Mouse (Mus musculus) retina, embryonic 14.5 days (tissue): ENCODE data around the gene Ttc27.
"Not testable (repeated sequence)": the region's sequence is repeated elsewhere in the genome, so short reads cannot be mapped to it uniquely, and the experiment has no call there.

Experiments used
- DNase-seq: peaks from one replicate; pipeline ENCODE4 v3.0.0-alpha.2; 2015; ENCODE audit warnings: low spot score

The Ttc27 gene

GRCm38 (mm10) chr17:74717618-74718151 is at the start of gene Ttc27:
Gene Ttc27, plus strand, starts transcription at chr17:74717732.
- DNase-seq = peak; percentile 99

GRCm38 (mm10) chr17:74668010-74668409 is 49.5 kb upstream of the Ttc27 start:
- DNase-seq = no peak

DNA sequence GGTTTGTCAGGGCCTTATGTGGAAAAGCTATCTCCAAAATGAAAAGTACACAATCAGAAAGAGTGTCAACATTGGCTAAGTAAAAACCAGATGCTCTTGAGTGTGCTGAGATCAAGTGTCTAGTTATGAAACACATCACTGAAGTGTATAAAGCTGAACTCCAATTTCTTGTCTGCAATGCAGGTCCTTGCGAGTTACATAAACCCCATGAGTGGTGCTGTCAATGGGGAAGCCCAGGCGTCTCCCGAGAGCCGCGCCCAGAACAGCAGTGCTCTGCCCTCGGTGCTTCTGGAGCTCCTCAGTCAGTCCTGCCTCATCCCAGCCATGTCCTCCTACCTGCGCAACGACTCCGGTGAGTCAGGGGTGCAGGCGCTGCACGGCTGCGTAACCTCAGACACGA is 47.5 kb upstream of the Ttc27 start:
- DNase-seq = no peak

DNA sequence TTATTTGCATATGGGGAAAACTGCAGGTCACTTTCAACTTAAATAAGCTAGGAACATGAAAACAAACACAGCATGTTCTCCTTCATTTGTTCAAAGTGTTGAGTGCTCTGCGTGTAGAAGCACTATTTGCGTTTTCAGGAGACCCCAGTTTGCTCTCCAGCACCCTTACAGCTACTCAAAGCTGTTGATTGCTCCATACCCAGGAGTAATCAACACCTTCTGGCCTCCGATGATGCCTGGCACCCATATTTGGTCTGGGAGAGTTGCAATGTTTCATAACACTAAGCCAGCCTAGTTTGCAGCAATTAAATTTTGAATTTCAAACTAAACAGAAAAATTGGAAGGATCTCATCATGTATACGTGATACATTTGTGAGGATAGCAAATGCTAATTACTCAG is 45.1 kb upstream of the Ttc27 start:
- DNase-seq = no peak

DNA sequence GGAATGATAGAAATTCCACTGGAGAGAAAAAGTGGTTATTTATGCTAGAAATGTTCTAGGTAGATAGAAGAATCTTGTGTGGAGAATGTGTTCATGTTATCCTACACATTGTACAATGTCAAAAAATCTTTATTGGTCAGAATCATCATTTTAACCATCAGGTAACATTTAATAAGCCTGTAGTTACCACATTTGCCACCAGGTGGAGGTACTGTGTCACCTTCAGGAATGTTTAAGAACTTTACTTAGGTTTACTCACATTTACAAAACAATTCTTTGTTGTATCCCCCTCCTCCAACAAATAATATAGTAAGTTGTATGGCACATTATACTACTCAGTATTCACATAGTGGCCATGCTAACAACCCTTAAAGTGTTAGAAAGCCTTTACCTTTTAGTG is 44.3 kb upstream of the Ttc27 start:
- peak; percentile 80 for DNase-seq

- DNase-seq = no peak
Observed at GRCm38 (mm10) chr17:74678061-74678460, 39.5 kb upstream of the Ttc27 start.

DNA sequence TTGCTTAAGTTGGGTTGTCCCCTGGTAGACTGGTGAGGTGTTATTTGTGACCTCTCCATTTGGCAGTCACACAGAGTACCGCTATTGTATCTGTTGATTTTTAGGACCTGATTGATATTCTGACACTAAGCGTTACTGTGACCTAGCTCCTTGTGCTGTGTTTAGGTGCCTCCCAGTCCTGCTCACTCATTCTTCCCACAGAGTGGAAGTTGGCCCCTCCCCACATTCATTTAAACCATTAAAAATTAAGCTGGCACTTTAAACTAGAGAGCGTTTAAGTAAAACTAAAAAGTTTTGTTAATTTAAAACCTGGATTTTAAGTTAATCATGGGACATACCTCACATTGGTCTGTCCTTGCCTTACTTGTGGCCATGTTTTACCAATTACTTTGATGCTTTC is 32.6 kb upstream of the Ttc27 start:
- no peak for DNase-seq

DNA sequence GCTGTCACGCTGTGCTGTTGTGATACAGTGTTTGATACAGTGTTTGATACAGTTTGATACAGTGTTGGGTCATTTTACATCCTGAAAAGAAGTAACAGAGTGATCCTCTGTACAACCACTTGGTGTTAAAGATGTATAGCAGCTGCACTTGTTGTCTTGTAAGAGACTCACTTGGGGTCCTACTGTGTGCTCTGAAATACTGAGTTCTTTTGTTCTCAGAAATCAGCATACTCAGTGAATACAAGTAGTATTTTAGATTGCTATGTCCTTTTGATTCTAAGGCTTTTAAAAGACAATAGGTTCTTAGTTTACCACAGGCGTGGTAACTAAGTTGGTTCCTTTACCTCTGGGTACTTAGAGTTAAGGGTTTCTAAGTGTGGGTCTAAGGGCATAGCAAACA is 29.0 kb upstream of the Ttc27 start:
- no peak for DNase-seq

- no peak for DNase-seq
Observed at GRCm38 (mm10) chr17:74689406-74689805, 28.1 kb upstream of the Ttc27 start.

DNA sequence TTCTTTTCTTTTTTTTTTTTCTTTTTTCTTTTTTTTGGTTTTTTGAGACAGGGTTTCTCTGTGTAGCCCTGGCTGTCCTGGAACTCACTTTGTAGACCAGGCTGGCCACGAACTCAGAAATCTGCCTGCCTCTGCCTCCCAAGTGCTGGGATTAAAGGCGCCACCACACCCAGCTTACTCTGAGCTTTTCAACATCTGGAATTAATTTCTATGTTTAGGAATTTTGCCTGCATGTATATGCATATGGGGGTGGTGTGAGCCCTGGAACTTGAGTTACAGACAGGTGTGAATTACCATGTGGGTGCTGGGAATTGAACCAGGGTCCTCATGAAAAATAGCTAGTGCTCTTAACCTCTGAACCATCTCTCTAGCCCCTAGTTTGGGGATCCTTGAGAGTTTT is 15.9 kb upstream of the Ttc27 start:
- not testable (repeated sequence) for DNase-seq

DNA sequence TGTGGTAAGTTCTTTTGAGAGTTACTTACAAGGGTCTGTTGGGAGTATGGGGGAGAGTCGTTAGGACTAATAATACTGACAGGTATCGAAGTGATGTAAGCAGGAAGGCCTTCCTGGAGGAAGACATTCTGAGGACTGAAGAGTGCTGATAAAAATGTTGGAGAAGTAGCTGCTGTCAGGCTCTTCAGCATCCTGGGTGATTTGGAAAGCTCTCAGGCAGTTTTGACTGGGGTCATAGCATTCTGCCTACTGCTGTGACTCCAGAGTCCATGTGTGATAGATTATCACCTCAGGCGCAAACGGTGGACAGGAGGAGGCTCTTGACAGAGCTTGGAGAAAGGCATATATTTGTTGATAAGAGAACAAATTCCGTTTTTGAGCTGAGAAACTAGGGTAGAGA is 12.1 kb upstream of the Ttc27 start:
- no peak for DNase-seq

GRCm38 (mm10) chr17:74706593-74706992 is 10.9 kb upstream of the Ttc27 start:
- DNase-seq = no peak

GRCm38 (mm10) chr17:74707637-74708152 is 9.8 kb upstream of the Ttc27 start:
- no peak for DNase-seq

GRCm38 (mm10) chr17:74710731-74711130 is 6.8 kb upstream of the Ttc27 start:
- no peak for DNase-seq

- no peak for DNase-seq
Observed at GRCm38 (mm10) chr17:74711627-74712026, 5.9 kb upstream of the Ttc27 start.

- DNase-seq = no peak
Observed at GRCm38 (mm10) chr17:74715128-74715527, 2.4 kb upstream of the Ttc27 start.

DNA sequence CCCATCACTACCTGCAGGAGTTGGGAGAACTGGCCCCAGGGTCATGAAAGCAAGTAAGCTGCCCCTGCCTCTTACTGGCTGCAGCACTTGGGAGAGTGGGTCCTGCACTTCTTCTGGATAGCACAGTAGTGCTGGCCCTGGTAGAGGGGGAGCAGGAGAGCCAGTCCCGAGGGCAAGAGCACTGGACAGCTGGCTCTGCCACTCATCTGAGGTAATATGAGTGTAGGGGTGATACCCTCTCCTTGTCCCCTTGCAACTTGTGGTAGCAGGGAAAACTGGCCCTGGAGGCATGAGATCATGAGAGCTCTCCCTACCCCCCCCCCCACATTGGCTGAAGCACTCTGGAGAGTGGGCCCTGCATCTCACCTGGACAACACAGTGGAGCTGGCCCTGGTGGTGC is 1.8 kb upstream of the Ttc27 start:
- DNase-seq = no peak

- no peak for DNase-seq
Observed at GRCm38 (mm10) chr17:74716643-74717042, 889 bp upstream of the Ttc27 start.

DNA sequence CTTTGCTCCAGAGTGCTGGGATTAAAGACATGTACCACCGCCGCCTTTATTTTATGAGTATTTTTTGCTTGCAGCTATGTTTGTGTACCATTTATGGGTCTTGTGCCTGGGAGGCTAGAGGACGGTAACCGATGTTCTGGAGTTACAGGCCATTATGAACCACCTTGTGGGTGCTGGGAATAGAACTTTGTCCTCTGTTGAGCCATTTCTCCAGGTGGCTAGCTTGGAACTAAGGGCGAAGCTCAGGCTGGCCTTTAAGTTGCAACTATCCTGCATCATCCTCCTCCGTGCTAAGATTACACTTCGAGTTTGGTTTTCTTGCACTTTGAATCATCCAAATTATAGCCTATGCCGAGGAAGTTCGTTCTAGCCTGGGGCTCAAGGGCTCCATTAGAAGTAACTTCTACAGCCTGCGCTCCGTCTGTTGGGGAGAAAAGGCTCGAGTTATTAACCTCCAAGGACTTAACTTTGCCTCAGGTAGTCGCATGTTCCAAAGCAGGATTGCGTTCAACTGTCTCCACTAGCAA is 378 bp upstream of the Ttc27 start:
- DNase-seq = no peak

GRCm38 (mm10) chr17:74732872-74733271 is 15.3 kb downstream of the Ttc27 start:
- DNase-seq = peak; percentile 14

DNA sequence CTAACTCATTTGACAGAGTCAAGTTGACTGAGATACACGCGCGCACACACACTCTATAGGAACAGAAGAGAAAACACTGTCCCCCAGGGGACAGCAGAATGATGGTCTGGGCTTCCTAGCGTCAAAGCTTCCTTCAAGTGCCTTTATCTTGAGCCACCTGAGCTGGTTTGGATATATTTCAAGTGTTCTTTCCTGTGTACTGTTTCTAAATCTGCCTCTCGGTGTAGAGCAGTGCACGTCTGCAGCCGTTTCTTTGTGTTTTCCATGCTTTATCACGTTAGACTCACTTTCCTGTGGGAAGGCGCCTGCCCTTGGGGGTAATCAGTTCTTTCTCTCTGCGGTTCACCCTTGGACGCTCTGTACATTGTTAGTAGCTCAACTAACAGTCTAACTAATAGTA is 17.9 kb downstream of the Ttc27 start:
- no peak for DNase-seq

DNA sequence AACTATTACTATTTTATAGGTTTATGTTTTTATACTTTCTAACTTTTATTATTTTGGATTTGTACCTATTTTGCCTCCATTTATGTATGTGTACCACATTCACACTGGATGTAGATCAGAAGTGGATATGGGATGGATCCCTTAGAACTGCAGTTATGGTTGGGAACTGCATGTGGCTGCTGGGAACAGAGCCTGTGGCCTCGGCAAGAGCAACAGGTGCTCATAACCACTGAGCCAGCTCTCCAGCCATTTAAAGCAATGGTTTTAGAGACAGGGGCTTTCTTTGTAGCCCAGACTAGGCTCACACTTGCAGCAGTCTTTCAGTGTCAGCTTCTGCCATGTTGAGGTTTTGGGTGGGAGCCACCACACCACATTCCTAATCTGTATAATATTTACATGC is 32.1 kb downstream of the Ttc27 start:
- DNase-seq = no peak

GRCm38 (mm10) chr17:74751026-74751425 is 33.5 kb downstream of the Ttc27 start:
- no peak for DNase-seq

DNA sequence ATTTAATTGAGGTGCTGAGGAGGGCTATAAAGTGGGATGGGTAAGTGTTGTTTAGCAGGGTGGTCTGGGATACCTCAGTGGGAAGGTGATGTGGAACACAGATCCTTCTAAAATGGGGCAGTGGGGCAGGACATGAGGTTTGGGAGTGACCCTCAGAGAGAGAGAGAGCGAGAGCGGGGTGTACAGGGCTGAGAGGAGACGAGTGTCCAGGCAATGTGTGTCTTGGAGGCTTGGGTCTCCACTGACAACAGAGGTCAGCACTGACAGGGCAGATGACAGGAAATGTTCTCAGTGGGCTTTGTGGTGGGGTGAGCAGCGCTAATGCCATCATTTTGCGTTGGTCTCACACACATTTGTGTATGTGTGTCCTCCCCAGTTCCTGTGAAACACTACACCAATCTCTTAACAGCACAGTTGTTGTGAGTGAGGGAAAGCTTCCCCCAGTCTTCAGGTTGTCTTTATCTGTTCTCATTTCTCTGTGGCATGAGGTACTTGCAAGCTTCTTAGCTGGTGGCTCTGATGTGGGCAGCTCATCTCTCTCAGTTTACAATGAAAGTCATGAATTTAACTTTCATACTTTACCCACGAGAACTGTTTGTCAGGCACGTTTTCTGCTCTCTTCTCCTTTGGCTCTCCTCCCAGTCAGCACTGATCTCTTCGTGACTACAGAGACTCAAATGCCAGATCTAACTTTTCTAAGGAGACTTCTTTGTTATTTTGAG is 35.5 kb downstream of the Ttc27 start:
- DNase-seq = no peak
